Mouse (Mus musculus) myocyte (in vitro differentiated cells): ENCODE measurements around the gene Tbx15.

Source experiments
- CEBPB ChIP-seq: IDR thresholded peaks from 2 replicates; pipeline ENCODE4 v1.6.1; 2011; ENCODE audit warnings: mild to moderate bottlenecking, moderate library complexity; ENCODE audit not compliant: poor library complexity, insufficient read depth, severe bottlenecking
- E2F4 ChIP-seq: IDR thresholded peaks from one replicate; pipeline ENCODE4 v1.6.1; 2011; ENCODE audit warnings: mild to moderate bottlenecking, control low read depth, moderate library complexity; ENCODE audit not compliant: insufficient read depth
- MAX ChIP-seq: IDR thresholded peaks from one replicate; pipeline ENCODE4 v1.6.1; 2011; ENCODE audit warnings: low read depth, mild to moderate bottlenecking, control low read depth
- MYOD1 ChIP-seq, 3 experiments: IDR thresholded peaks; one replicate each; pipeline ENCODE4 v1.6.1; 2011; ENCODE audit warnings: control low read depth in 2 of 3, low read depth in 2 of 3, mild to moderate bottlenecking in 2 of 3, moderate library complexity in 1 of 3; ENCODE audit not compliant: insufficient read length in 2 of 3, control insufficient read depth in 1 of 3
- POLR2A ChIP-seq: IDR thresholded peaks from one replicate; pipeline ENCODE4 v1.6.1; 2011; ENCODE audit warnings: low read depth, mild to moderate bottlenecking, control low read depth, moderate library complexity; ENCODE audit not compliant: insufficient read length
- POLR2AphosphoS2 ChIP-seq: IDR thresholded peaks from one replicate; pipeline ENCODE4 v1.6.1; 2011; ENCODE audit warnings: low read depth, control low read depth; ENCODE audit not compliant: insufficient read length
- TCF12 ChIP-seq: IDR thresholded peaks from one replicate; pipeline ENCODE4 v1.6.1; 2011; ENCODE audit warnings: mild to moderate bottlenecking, control low read depth; ENCODE audit not compliant: poor library complexity, insufficient read depth, severe bottlenecking
- USF1 ChIP-seq: IDR thresholded peaks from one replicate; pipeline ENCODE4 v1.6.1; 2011; ENCODE audit warnings: low read depth, mild to moderate bottlenecking, control low read depth, moderate library complexity

GRCm38 (mm10) chr3:99263471-99263903, 23.3 kb downstream of the Tbx15 start:
- no peak for TF ChIP-seq MAX
- TF ChIP-seq POLR2AphosphoS2 = no peak
- TF ChIP-seq POLR2A = no peak
- no peak for TF ChIP-seq USF1
- TF ChIP-seq TCF12 = no peak
- TF ChIP-seq E2F4 = no peak
- no peak for TF ChIP-seq CEBPB
- TF ChIP-seq MYOD1 (IDR thresholded peaks at IDR 0.05; ENCODE audit: control insufficient read depth in 1 of 3, insufficient read length in 2 of 3, low read depth in 2 of 3) = no peak
